Mouse (Mus musculus) liver, postnatal 0 days (tissue): ENCODE data around the gene Ints3.

ENCODE experiments used
- CTCF ChIP-seq: sonication (generic); IDR thresholded peaks from 2 replicates; pipeline ENCODE4 v1.5.1; 2016; ENCODE audit warnings: antibody characterized with exemption, low read depth
- EP300 ChIP-seq: IDR thresholded peaks from 2 replicates; pipeline ENCODE4 v1.6.1; 2016; ENCODE audit warnings: antibody characterized with exemption, low read depth, mild to moderate bottlenecking

DNA sequence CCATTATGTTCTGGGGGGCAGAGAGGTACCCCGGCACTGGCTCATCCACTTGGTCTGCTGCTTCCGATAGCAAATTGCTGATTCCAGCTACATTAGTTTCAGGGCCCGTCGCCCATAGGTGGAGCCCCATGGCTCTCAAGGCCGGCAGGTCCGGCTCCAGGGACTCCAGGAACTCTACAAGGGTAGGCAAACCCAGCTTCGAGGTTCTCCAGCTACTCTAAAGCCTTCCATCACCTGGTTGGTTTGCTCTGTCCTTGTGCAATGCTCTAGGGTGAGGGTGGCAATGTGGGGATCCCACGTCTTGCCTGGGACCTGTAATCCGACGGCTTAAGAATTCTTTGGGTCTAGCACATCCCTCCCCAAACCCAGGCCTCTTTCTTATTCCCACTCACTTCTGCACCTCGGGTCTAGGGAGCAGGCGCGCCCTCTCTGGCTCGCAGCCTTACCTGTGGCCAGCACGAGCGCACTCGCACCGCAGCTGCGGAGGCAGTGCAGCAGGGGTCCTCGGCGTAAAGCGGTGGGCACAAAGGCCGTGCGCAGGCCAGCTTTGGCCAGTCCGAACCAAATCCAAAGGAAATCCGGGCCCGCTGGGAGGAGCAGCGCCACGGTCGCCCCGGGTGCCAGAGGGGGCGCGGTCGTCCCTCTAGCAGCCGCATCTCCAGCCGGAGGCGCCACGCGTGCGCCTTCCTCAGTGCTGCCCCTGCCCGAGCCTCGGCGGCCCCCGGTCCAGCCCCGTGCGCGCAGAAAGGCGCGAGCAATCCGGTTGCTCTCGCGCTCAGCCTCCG lies 44.5 kb downstream of the Ints3 start:
- TF ChIP-seq CTCF = peak; percentile 34
- no peak for TF ChIP-seq EP300
